Mouse (Mus musculus): ENCODE data around the gene Pdxk.
"Not testable (repeated sequence)": the region's sequence is repeated elsewhere in the genome, so short reads cannot be mapped to it uniquely, and the experiment has no call there.

Pdxk gene

DNA sequence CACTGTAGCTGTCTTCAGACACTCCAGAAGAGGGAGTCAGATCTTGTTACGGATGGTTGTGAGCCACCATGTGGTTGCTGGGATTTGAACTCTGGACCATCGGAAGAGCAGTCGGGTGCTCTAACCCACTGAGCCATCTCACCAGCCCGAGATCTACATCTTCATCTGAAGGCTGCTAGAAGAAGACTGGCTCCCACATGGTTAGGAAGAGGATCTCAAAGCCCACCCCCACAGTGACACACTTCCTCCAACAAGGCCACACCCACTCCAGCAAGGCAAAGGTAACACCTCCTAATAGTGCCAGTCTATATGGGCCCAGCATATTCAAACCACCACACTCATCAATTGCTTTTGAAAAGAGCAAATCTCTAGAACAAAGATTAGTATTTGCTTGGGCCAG is 49.8 kb downstream of the Pdxk start:
- DNase-seq: not testable (repeated sequence)

- DNase-seq: peak; percentile 52
Measured at GRCm38 (mm10) chr10:78413152-78413520, 51.6 kb downstream of the Pdxk start.

DNA sequence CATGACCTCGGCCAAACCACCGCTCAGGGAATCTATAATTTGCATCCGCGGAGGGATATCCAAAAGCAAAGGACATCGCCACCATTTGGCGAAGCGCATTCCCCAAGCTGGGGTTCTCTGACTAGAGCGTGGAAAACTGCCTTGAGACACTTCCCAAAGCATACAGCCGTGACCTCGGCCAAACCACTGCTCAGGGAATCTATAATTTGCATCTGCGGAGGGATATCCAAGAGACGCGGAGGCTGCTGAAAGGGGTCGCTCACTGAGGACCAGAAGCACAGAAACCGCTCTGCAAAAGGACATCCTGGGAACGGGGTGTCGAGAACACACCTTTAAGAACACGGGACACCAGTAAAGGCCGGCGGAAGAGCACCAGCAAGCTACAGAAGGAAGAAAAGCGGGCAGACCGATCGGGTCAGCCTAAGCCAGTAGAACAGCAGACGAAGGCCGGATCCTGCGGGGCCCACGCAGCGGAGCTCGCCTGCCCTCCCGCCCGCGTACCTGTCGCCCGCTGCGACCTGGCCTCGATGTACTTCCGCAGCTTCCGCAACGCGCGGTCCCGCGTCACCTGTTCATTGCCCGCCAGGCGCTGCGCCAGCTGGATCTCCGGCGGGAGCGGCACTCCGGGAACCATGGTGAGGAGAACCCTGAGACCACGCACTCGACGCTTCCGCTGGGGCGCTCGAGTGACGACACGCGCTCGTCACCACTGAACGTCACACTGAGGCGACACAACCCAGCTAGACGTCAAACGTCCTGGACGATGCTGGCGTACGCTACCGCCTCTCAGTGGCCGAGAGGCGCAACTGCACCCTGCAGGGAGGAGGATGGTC is 52.2 kb downstream of the Pdxk start, which contains the start of gene Rrp1:
Gene Rrp1, minus strand, starts transcription at position 725 of the 833 bp plus-strand sequence.
- DNase-seq: peak; percentile 98

DNA sequence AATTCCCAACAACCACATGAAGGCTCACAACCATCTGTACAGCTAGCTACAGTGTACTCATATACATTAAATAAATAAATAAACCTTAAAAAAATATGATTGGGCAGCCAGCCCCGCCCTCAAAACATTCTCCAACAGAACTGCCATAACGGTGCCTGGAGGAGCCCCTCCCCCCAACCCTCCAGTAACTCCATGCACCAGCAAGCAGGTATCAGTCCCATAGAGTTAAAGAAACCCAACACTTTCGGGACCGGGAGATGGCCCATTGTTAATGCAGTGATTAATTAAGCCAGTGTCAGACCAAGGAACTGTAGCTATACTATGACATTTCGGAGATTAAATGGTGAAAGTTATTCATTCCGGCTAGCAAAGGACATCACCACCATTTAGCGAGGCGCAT is 52.9 kb downstream of the Pdxk start:
- DNase-seq: peak; percentile 62

GRCm38 (mm10) chr10:78409035-78409788 is 55.6 kb downstream of the Pdxk start:
- DNase-seq: no peak

DNA sequence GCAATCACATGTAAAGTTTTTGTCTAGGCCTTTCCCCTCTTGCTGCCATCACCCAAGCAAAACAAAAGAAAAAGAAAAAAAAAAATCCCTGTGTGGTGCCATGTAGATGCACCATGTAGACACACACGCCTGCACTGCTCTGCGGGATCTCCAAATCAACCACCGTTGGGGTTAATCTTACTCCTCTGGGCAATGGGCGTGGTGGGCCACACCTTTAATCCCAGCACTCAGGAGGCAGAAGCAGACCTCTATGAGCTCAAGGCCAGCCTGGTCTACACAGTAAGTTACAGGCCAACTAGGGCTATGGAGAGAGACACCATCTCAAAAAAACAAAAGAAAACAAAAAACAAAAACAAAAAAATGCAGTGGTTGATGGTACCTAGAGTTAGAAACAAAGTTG is 57.6 kb downstream of the Pdxk start:
- DNase-seq: no peak

GRCm38 (mm10) chr10:78406152-78406551 is 58.6 kb downstream of the Pdxk start:
- DNase-seq: no peak

- DNase-seq: no peak
Measured at GRCm38 (mm10) chr10:78402301-78402922, 62.4 kb downstream of the Pdxk start.

GRCm38 (mm10) chr10:78401127-78401526 is 63.6 kb downstream of the Pdxk start:
- DNase-seq: no peak

DNA sequence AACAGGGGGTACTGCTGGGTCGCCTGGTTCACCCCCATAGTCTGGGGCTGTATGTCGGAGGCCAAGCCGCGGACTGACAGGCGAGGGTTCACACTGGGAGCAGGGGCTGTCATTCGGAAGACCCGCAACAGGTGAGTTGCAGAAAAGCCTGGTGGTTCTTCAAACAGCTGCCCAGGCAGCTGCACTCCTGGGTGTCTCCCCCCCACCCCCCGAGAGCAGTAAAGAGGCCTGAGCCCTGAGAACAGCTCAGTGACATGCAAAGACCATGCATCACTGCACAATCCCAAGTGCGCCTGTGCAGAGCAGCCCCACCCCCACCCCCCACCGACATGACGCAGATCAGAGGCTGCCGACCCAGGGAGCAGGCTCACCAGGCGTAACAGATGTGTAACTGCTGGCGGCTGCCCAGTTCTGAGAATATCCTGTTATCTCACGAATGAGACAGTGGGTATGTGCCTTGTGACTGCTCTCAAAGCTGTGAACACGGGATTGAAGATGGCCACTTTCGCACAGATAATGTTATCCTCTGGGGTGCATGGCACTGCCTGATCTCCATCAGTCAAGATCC is 65.6 kb downstream of the Pdxk start:
- no peak for DNase-seq

DNA sequence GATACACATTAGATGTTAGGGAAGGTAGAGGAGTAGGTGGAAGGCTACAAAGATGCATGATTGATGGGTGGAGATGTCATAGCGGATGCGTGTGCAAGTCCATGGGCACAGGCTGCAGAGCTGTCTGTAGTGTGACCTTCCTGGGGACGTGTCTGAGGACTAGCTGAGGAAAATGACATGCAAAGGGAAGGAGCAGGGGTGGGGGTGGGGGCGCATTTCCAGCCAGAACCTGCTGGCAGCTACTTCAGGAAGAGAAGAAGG is 68.2 kb downstream of the Pdxk start:
- no peak for DNase-seq

GRCm38 (mm10) chr10:78395819-78396624 is 68.8 kb downstream of the Pdxk start:
- DNase-seq: peak; percentile 96

DNA sequence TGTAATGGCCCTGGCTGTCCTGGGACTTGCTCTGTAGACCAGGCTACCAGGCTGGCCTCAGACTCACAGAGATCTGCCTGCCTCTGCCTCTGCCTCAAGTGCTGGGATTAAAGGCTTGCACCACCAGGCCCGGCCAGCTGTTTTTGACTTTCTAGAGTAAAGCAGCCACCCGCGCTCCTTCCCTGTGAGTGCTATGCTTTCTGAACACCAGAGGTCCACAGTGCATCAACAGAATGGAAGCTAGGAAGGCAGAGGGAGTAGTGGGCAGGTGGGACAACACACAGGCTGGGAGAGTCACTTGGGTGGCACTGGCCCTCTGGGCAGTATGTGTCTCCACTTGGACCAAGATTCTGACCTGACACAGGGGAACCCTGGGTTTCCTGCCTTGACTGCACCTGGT is 69.4 kb downstream of the Pdxk start:
- no peak for DNase-seq

- DNase-seq: peak; percentile 86
Measured at GRCm38 (mm10) chr10:78392072-78392471, 72.7 kb downstream of the Pdxk start.

DNA sequence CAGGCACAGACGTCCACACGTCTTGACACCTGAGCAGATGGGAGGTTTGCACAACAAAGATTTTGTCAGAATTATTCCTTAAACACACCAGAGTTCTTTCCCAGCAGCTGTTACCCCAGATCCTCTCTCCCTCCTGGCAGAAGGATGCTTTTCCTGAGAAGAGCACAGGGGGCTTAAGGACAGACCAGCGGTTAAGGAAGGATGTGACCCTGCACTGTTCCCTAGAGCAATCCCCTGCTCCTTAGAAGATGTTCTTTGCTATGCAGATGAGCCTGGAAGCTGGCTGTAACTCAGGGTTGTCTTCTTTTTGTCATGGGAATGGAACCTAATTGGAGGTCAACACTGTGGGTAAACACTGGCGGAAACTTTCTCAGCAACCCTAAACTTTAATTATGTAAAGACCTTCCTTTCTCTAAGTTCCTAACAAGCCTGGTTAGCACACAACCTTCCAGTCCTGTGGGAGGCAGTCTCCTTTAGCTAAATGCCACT is 73.7 kb downstream of the Pdxk start:
- no peak for DNase-seq

GRCm38 (mm10) chr10:78388216-78388980 is 76.4 kb downstream of the Pdxk start:
- DNase-seq: no peak
